Mouse (Mus musculus): Measurements from ENCODE around the gene Mfsd6. TPM values are rescaled to one million over a fixed set of nuclear protein-coding genes. Genes with fewer than 3 reads are reported as not detected.
"Not testable (repeated sequence)": the region's sequence is repeated elsewhere in the genome, so short reads cannot be mapped to it uniquely, and the experiment has no call there.

Mfsd6 gene
- polyA plus RNA-seq, 1 experiment from 2014 or later, result 0.79 TPM

DNA sequence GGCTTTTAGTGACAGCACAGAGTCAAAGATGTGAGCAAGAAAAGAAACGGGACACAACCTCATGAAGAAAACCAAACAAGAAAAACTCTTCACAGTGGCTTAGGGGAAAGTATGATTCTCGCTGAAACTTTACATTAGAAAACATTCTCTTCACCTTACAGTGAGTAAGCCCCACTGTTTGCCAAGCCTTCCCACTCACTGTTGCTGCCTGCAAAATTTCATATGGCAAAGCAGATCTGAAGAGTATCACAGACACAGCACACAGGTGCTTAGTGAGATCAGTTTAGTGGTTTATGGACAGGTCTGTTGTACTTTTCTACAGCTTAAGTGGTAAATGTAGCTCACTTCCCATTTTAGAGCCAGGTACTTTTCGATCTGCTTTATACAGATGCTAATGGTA lies 20.2 kb downstream of the Mfsd6 start:
- H3K4me3 ChIP-seq (replicated peaks), result no peak overlapping the region
- H3K36me3 ChIP-seq, result no peaks in the 10 kb centered on the region
- H3K9ac ChIP-seq (replicated peaks), result no peak overlapping the region
- WGBS, result 86% methylated on average over 3 of the region's 3 CpGs
- H3K27me3 ChIP-seq, result no peaks in the 10 kb centered on the region
- H3K4me1 ChIP-seq (replicated peaks), result no peaks in the 10 kb centered on the region
- H3K9me3 ChIP-seq, result no peaks in the 10 kb centered on the region
- H3K27ac ChIP-seq, result no peak overlapping the region
- no peak overlapping the region for H3K4me2 ChIP-seq
- ATAC-seq (ENCODE audit: insufficient number of reproducible peaks, insufficient read depth, low FRiP score, low TSS enrichment, low read depth), result no peak

GRCm38 (mm10) chr1:52702738-52703491 lies 24.3 kb downstream of the Mfsd6 start:
- H3K9ac ChIP-seq (replicated peaks), result no peak overlapping the region
- 82% methylated on average over 7 of the region's 7 CpGs for WGBS
- H3K4me1 ChIP-seq (replicated peaks), result no peaks in the 10 kb centered on the region
- H3K9me3 ChIP-seq, result no peaks in the 10 kb centered on the region
- ATAC-seq (ENCODE audit: insufficient number of reproducible peaks, insufficient read depth, low FRiP score, low TSS enrichment, low read depth), result no peak
- H3K4me3 ChIP-seq (replicated peaks), result no peak overlapping the region
- H3K27ac ChIP-seq, result no peak overlapping the region
- H3K4me2 ChIP-seq, result no peak overlapping the region
- no peaks in the 10 kb centered on the region for H3K27me3 ChIP-seq
- no peaks in the 10 kb centered on the region for H3K36me3 ChIP-seq

DNA sequence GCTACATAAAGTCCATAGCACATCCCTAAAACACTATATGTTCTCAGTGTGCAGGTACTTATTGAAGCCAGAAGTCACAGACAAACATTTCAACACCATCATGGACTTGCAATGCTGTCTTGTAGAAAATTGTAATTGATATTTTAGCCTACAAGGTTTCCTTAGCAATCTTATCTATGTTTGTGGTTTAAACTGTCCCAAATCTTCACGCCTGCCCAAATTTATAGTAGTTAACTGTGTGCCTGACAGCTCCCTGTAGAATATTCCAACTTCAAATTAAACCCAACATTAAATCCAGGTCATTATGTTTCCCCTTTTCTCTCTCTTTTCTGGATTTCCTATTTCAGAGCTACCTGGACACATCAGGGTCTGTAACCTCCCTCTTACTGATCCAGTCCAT lies 25.3 kb downstream of the Mfsd6 start:
- no peaks in the 10 kb centered on the region for H3K27me3 ChIP-seq
- H3K4me2 ChIP-seq, result no peak overlapping the region
- H3K9me3 ChIP-seq, result no peaks in the 10 kb centered on the region
- no peaks in the 10 kb centered on the region for H3K36me3 ChIP-seq
- no peak overlapping the region for H3K4me3 ChIP-seq (replicated peaks)
- no peaks in the 10 kb centered on the region for H3K4me1 ChIP-seq (replicated peaks)
- H3K9ac ChIP-seq (replicated peaks), result no peak overlapping the region
- H3K27ac ChIP-seq, result no peak overlapping the region
- 79% methylated on average over 1 of the region's 1 CpGs for WGBS
- ATAC-seq (ENCODE audit: insufficient number of reproducible peaks, insufficient read depth, low FRiP score, low TSS enrichment, low read depth), result no peak

GRCm38 (mm10) chr1:52694456-52694855 lies 32.8 kb downstream of the Mfsd6 start:
- WGBS, result 90% methylated on average over 13 of the region's 13 CpGs
- ATAC-seq (ENCODE audit: insufficient number of reproducible peaks, insufficient read depth, low FRiP score, low TSS enrichment, low read depth); H3K4me1 ChIP-seq (replicated peaks); H3K4me3 ChIP-seq (replicated peaks); H3K27ac ChIP-seq; H3K27me3 ChIP-seq; H3K36me3 ChIP-seq; H3K9ac ChIP-seq (replicated peaks); H3K9me3 ChIP-seq; H3K4me2 ChIP-seq: not testable (repeated sequence)

- H3K9me3 ChIP-seq, result no peaks in the 10 kb centered on the region
- 89% methylated on average over 8 of the region's 8 CpGs for WGBS
- H3K9ac ChIP-seq (replicated peaks), result no peak overlapping the region
- no peak for ATAC-seq (ENCODE audit: insufficient number of reproducible peaks, insufficient read depth, low FRiP score, low TSS enrichment, low read depth)
- H3K4me3 ChIP-seq (replicated peaks), result no peak overlapping the region
- H3K27ac ChIP-seq, result no peak overlapping the region
- no peaks in the 10 kb centered on the region for H3K4me1 ChIP-seq (replicated peaks)
- no peak overlapping the region for H3K4me2 ChIP-seq
- no peaks in the 10 kb centered on the region for H3K27me3 ChIP-seq
- H3K36me3 ChIP-seq, result no peaks in the 10 kb centered on the region
Observed at GRCm38 (mm10) chr1:52687636-52688035, 39.6 kb downstream of the Mfsd6 start.

DNA sequence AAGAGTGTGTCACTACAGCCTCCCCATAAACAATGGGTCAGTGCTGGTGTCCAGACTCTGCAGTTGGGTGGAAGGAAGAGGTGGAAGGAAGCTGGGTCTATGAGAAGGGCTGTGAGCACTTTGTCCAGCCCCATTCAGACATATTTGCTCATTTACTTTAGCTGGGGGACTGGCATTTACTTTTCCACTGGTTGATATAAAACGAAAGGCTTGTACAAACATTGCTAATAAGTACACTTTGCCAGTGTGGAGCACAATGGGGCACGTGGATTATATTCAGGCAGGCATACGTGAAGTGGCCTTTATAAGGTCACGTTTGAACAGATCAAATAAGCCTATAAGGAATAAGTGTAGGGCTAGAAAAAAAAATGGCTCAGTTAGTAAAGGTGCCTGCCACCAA lies 43.7 kb downstream of the Mfsd6 start:
- no peaks in the 10 kb centered on the region for H3K4me1 ChIP-seq (replicated peaks)
- no peaks in the 10 kb centered on the region for H3K27me3 ChIP-seq
- ATAC-seq (ENCODE audit: insufficient number of reproducible peaks, insufficient read depth, low FRiP score, low TSS enrichment, low read depth), result no peak
- no peaks in the 10 kb centered on the region for H3K36me3 ChIP-seq
- H3K4me3 ChIP-seq (replicated peaks), result no peak overlapping the region
- WGBS, result 79% methylated on average over 4 of the region's 4 CpGs
- no peak overlapping the region for H3K27ac ChIP-seq
- no peaks in the 10 kb centered on the region for H3K9me3 ChIP-seq
- H3K4me2 ChIP-seq, result no peak overlapping the region
- H3K9ac ChIP-seq (replicated peaks), result no peak overlapping the region

DNA sequence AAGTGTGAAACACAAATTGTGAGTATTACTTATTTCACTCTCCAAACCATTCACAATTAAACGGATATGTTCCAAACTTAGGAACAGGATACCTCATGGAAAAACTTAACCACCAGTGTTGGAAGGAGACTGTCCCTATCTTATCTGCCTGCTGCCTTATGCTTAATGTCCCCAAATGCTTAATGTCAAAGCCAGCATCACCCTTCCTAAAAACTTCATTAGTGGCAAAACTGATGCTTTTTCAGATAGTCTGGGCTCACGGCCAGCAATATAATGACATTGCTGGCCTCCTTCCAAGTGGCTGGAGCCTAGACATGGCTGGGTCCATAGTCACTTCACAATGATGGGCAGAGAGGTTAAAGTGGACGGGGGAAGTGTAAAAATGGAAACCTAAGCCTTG lies 50.6 kb downstream of the Mfsd6 start:
- H3K9me3 ChIP-seq, result no peaks in the 10 kb centered on the region
- no peak overlapping the region for H3K4me3 ChIP-seq (replicated peaks)
- no peak overlapping the region for H3K27ac ChIP-seq
- H3K9ac ChIP-seq (replicated peaks), result no peak overlapping the region
- no peak for ATAC-seq (ENCODE audit: insufficient number of reproducible peaks, insufficient read depth, low FRiP score, low TSS enrichment, low read depth)
- H3K36me3 ChIP-seq, result no peaks in the 10 kb centered on the region
- H3K4me2 ChIP-seq, result no peak overlapping the region
- peaks cover 10% of the 10 kb centered on the region; the same call in 1 of the 2 replicates for H3K4me1 ChIP-seq (replicated peaks)
- WGBS, result 71% methylated on average over 3 of the region's 3 CpGs
- no peaks in the 10 kb centered on the region for H3K27me3 ChIP-seq

- no peaks in the 10 kb centered on the region for H3K27me3 ChIP-seq
- no peak overlapping the region for H3K4me3 ChIP-seq (replicated peaks)
- H3K9ac ChIP-seq (replicated peaks), result no peak overlapping the region
- no peak overlapping the region for H3K4me2 ChIP-seq
- no peaks in the 10 kb centered on the region for H3K36me3 ChIP-seq
- WGBS, result 67% methylated on average over 7 of the region's 7 CpGs
- no peaks in the 10 kb centered on the region for H3K9me3 ChIP-seq
- H3K4me1 ChIP-seq (replicated peaks), result peaks cover 10% of the 10 kb centered on the region; the same call in 1 of the 2 replicates
- H3K27ac ChIP-seq, result no peak overlapping the region
- ATAC-seq (ENCODE audit: insufficient number of reproducible peaks, insufficient read depth, low FRiP score, low TSS enrichment, low read depth), result no peak
Observed at GRCm38 (mm10) chr1:52675561-52676551, 51.4 kb downstream of the Mfsd6 start.

- H3K36me3 ChIP-seq, result no peaks in the 10 kb centered on the region
- no peak overlapping the region for H3K27ac ChIP-seq
- no peak overlapping the region for H3K4me3 ChIP-seq (replicated peaks)
- H3K27me3 ChIP-seq, result no peaks in the 10 kb centered on the region
- no peak overlapping the region for H3K9ac ChIP-seq (replicated peaks)
- H3K4me1 ChIP-seq (replicated peaks), result 0 out of 2 replicates have a peak, but pooled peaks cover 5% of the 10 kb centered on the region
- WGBS, result 93% methylated on average over 1 of the region's 1 CpGs
- ATAC-seq (ENCODE audit: insufficient number of reproducible peaks, insufficient read depth, low FRiP score, low TSS enrichment, low read depth), result no peak
- H3K9me3 ChIP-seq, result no peaks in the 10 kb centered on the region
- H3K4me2 ChIP-seq, result no peak overlapping the region
Observed at GRCm38 (mm10) chr1:52669931-52670330, 57.3 kb downstream of the Mfsd6 start.

- Histone ChIP-seq H3K27ac (no peak overlapping the region), H3K9me3 (no peaks in the 10 kb centered on the region), H3K4me1 (replicated peaks) (0 out of 2 replicates have a peak, but pooled peaks cover 5% of the 10 kb centered on the region), H3K4me2 (no peak overlapping the region), H3K27me3 (no peaks in the 10 kb centered on the region), H3K4me3 (replicated peaks) (no peak overlapping the region), H3K36me3 (no peaks in the 10 kb centered on the region), H3K9ac (replicated peaks) (no peak overlapping the region)
- no peak for ATAC-seq (ENCODE audit: insufficient number of reproducible peaks, insufficient read depth, low FRiP score, low TSS enrichment, low read depth)
- 54% methylated on average over 7 of the region's 7 CpGs for WGBS
Observed at GRCm38 (mm10) chr1:52668743-52669323, 58.4 kb downstream of the Mfsd6 start.

DNA sequence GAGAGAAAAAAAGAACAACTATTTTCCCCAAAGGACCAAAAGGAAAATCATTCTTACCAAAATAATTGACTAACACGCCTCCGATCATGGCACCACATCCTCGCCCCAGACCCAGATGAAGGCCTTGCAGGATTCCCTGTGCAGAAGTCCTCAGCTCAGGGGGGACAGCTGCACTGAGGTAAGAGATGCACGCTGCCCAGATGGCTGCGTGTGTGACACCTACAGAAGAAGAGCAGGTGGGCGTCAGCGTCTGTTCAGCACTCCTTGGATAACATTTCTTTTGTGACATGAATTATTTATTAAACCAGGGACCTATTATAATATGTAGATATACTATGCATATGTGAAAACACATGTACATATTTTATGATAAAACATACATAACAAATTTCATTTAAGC lies 64.0 kb downstream of the Mfsd6 start:
- Histone ChIP-seq H3K4me1 (replicated peaks) (peaks cover 14% of the 10 kb centered on the region), H3K4me3 (replicated peaks) (no peak overlapping the region), H3K9me3 (no peaks in the 10 kb centered on the region), H3K36me3 (no peaks in the 10 kb centered on the region), H3K9ac (replicated peaks) (no peak overlapping the region), H3K4me2 (no peak overlapping the region), H3K27me3 (no peaks in the 10 kb centered on the region), H3K27ac (no peak overlapping the region)
- WGBS, result 91% methylated on average over 7 of the region's 7 CpGs
- ATAC-seq (ENCODE audit: insufficient number of reproducible peaks, insufficient read depth, low FRiP score, low TSS enrichment, low read depth), result no peak

Measured in limb, embryonic 12.5 days (tissue).